Mouse (Mus musculus): ENCODE measurements around the gene Mcoln3. TPM values are rescaled to one million over a fixed set of nuclear protein-coding genes. Genes with fewer than 3 reads are reported as not detected.

Gene Mcoln3
- total RNA-seq, 2 experiments from 2014 or later: 0.09 to 0.10 TPM

DNA sequence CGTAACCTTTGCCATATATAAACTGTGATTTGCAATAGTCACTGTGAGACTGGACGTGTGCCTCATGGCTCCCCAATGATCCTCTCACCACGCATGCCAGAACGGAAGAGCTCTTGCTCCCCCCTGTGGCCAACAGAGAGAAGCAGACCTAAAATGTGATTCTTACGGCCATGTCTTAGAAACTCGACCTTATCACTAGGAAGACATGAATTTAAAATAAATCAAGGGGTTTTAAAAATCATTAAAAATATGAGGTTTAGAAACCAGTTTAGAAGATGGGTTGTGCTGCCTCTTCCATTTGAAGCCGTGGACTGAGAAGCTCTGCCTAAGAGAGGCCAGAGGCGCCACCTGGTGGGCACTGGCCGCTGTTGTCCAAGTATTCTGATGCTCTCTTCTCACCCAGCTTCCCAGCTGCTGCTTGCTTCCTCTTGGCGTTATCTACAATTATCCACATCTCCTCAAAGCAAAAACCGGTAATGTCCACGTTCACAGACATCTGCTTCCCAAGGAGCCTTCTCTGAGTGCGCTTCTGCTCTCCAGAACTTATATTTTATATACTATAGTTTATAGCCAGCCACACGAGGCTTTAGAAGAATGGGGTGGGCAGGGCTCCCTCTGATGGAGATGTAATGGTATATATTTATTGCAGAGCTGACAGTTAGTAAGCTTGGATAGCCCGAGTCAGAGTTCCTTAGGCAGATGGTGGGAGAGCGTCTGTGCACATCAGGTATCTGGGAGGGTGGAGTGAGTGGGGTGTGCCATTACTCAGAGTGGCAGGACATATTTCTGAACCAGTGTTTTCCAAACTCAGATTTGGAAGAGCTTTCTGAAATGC lies 60.7 kb downstream of the Mcoln3 start:
- peak; percentile 87 for DNase-seq

GRCm38 (mm10) chr3:146180341-146180740 lies 63.1 kb downstream of the Mcoln3 start:
- no peak for DNase-seq

DNA sequence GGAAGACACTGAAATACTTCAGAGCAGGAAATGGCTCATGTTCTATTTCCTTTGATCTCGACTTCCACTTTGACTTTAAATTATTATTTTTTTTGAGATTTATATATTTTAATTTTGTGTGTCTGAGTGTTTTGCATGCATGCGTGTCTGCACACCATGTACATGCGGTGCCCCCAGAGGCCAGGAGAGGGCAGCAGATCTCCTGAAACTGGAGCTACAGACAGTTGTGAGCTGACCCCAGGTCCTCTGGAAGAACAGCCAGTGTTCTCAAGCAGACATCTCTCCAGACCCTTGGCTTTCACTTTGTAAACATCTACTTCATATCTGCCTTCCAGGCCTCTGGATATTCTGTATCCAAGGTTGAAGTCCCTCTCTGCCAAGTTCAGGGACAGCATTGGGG lies 63.7 kb downstream of the Mcoln3 start:
- peak; percentile 78 for DNase-seq

DNA sequence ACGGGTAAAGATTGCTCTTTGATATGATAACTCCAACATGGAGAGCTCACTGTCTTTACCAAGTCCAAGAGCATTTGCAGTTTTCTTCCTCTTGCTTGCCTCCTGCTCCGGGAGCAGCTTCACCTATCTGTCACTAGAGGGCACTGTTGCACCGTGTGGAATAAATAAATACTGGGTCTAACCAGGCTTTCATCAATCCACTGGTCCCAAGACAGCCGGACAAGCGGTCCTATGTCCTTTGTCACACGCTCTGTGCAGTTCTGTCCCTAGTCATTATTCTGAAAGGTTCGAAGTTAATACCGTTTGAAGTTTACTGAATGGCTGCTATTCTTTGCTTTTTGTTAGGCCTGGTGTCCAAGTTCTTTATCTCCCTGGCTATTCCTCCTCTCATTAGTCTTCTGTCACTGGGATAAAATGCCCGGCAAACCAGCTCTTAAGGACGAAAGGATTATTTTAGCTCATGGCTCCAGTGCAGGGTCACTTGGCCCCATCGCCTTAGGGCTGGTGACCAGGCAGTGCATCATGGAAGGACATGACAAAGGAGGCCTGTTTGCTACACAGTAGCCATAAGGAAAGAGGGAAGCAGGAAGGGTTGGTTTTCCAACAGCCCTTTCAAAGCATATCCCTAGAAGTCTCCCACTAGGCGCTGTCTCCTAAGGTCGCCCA lies 67.9 kb downstream of the Mcoln3 start:
- DNase-seq: peak; percentile 77

- DNase-seq: no peak
Observed at GRCm38 (mm10) chr3:146186033-146186432, 68.8 kb downstream of the Mcoln3 start.

DNA sequence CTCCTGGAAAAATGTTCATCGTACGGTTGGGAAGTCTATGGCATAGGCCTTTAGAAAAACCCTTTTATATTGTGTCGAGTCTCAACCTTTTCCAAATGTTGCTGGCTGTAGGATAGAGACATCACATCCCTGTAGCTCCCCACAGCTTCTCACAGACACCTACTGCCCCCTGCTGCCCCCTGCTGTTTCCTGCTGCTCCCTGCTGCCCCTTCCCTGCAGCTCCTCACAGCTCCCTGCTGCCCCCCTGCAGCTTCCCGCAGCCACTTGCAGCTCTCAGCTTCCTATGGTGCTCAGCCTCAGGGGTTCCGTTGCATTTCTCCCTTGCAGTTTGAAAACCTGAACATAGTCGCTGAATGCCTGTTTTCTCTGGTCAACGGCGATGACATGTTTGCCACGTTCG lies 72.7 kb downstream of the Mcoln3 start:
- no peak for DNase-seq

Other genes with a start within 250 kb of the Mcoln3 start
- gene Bcl10, start 194.6 kb upstream of the Mcoln3 start, total RNA-seq (2021): 10 to 100 TPM; 25.5 to 27.4 TPM
- gene 2410004B18Rik, start 179.4 kb upstream of the Mcoln3 start, total RNA-seq (2021): 10 to 100 TPM; 24.8 to 25.5 TPM
- gene Syde2, start 129.6 kb upstream of the Mcoln3 start, total RNA-seq (2021): 10 to 100 TPM; 33.2 to 35.2 TPM
- under 1 TPM; 0.14 to 0.36 TPM for gene Wdr63, start 9.3 kb upstream of the Mcoln3 start, total RNA-seq (2021)
- gene Mcoln2, start 32.4 kb downstream of the Mcoln3 start, total RNA-seq (2021): under 1 TPM; 0.36 to 0.74 TPM
- 10 to 100 TPM; 10.0 to 12.0 TPM for gene Lpar3, start 103.5 kb downstream of the Mcoln3 start, total RNA-seq (2021)

Data from heart, postnatal 4 days (tissue).